Mouse (Mus musculus) erythroblast, embryonic 14.5 days (primary cell): ENCODE measurements around the gene Dhfr.

Source experiments
- GATA1 ChIP-seq: IDR thresholded peaks from 2 replicates; pipeline ENCODE4 v1.6.1; 2012; ENCODE audit warnings: low read length, inconsistent platforms, mixed read lengths
- TAL1 ChIP-seq: IDR thresholded peaks from 3 replicates; pipeline ENCODE4 v1.6.1; 2012; ENCODE audit warnings: low read length, inconsistent platforms, mixed read lengths

- no peak for TF ChIP-seq GATA1
- no peak for TF ChIP-seq TAL1
These were observed 44.2 kb downstream of the Dhfr start for GRCm38 (mm10) chr13:92398491-92399384.
